Mouse (Mus musculus): ENCODE results near the gene Cdc42se1.
A peak's percentile ranks its signal among the peaks of the same experiment; 100 is the strongest.
"Not testable (repeated sequence)": the region's sequence is repeated elsewhere in the genome, so short reads cannot be mapped to it uniquely, and the experiment has no call there.

Gene Cdc42se1

GRCm38 (mm10) chr3:95228148-95228893, at the start of gene Cdc42se1:
Gene Cdc42se1, plus strand, starts transcription at chr3:95228732.
- peak in 1 of 2 experiments; percentile 67 for DNase-seq (ENCODE audit: low read depth in 1 of 2, low spot score in 2 of 2)

- DNase-seq (ENCODE audit: low read depth in 1 of 2, low spot score in 2 of 2): no peak
Measured at GRCm38 (mm10) chr3:95178948-95179347, 49.6 kb upstream of the Cdc42se1 start.

GRCm38 (mm10) chr3:95179890-95180289, 48.6 kb upstream of the Cdc42se1 start:
- DNase-seq (ENCODE audit: low read depth in 1 of 2, low spot score in 2 of 2): no peak

- no peak for DNase-seq (ENCODE audit: low read depth in 1 of 2, low spot score in 2 of 2)
Measured at GRCm38 (mm10) chr3:95181841-95182240, 46.7 kb upstream of the Cdc42se1 start.

GRCm38 (mm10) chr3:95184796-95185577, 43.5 kb upstream of the Cdc42se1 start:
- DNase-seq (ENCODE audit: low read depth in 1 of 2, low spot score in 2 of 2): no peak

GRCm38 (mm10) chr3:95186100-95186499, 42.4 kb upstream of the Cdc42se1 start:
- no peak for DNase-seq (ENCODE audit: low read depth in 1 of 2, low spot score in 2 of 2)

GRCm38 (mm10) chr3:95186888-95187287, 41.6 kb upstream of the Cdc42se1 start:
- no peak for DNase-seq (ENCODE audit: low read depth in 1 of 2, low spot score in 2 of 2)

GRCm38 (mm10) chr3:95194721-95195135, 33.8 kb upstream of the Cdc42se1 start:
- no peak for DNase-seq (ENCODE audit: low read depth in 1 of 2, low spot score in 2 of 2)

- no peak for DNase-seq (ENCODE audit: low read depth in 1 of 2, low spot score in 2 of 2)
Measured at GRCm38 (mm10) chr3:95195772-95196171, 32.8 kb upstream of the Cdc42se1 start.

GRCm38 (mm10) chr3:95199101-95199500, 29.4 kb upstream of the Cdc42se1 start:
- no peak for DNase-seq (ENCODE audit: low read depth in 1 of 2, low spot score in 2 of 2)

GRCm38 (mm10) chr3:95200132-95200531, 28.4 kb upstream of the Cdc42se1 start:
- DNase-seq (ENCODE audit: low read depth in 1 of 2, low spot score in 2 of 2): no peak

- DNase-seq (ENCODE audit: low read depth in 1 of 2, low spot score in 2 of 2): no peak
Measured at GRCm38 (mm10) chr3:95200562-95200961, 28.0 kb upstream of the Cdc42se1 start.

- no peak for DNase-seq (ENCODE audit: low read depth in 1 of 2, low spot score in 2 of 2)
Measured at GRCm38 (mm10) chr3:95203880-95204279, 24.7 kb upstream of the Cdc42se1 start.

GRCm38 (mm10) chr3:95208286-95208685, 20.2 kb upstream of the Cdc42se1 start:
- DNase-seq (ENCODE audit: low read depth in 1 of 2, low spot score in 2 of 2): no peak

- DNase-seq (ENCODE audit: low read depth in 1 of 2, low spot score in 2 of 2): no peak
Measured at GRCm38 (mm10) chr3:95210585-95210984, 17.9 kb upstream of the Cdc42se1 start.

GRCm38 (mm10) chr3:95212889-95213608, 15.5 kb upstream of the Cdc42se1 start:
- not testable (repeated sequence) for DNase-seq (ENCODE audit: low read depth in 1 of 2, low spot score in 2 of 2)

GRCm38 (mm10) chr3:95213609-95213975, 14.9 kb upstream of the Cdc42se1 start:
- DNase-seq (ENCODE audit: low read depth in 1 of 2, low spot score in 2 of 2): no peak

GRCm38 (mm10) chr3:95216655-95217254, 11.8 kb upstream of the Cdc42se1 start:
- no peak for DNase-seq (ENCODE audit: low read depth in 1 of 2, low spot score in 2 of 2)

GRCm38 (mm10) chr3:95217255-95218134, 11.0 kb upstream of the Cdc42se1 start, which contains the start of gene Gabpb2:
Gene Gabpb2, minus strand, starts transcription at chr3:95217916.
- peak; percentile 83 to 87 for DNase-seq (ENCODE audit: low read depth in 1 of 2, low spot score in 2 of 2)

- DNase-seq (ENCODE audit: low read depth in 1 of 2, low spot score in 2 of 2): no peak
Measured at GRCm38 (mm10) chr3:95218466-95219137, 9.9 kb upstream of the Cdc42se1 start.
